Mouse (Mus musculus): ENCODE data around the gene Stau1.

GRCm38 (mm10) chr2:166980161-166980560, 15.9 kb downstream of the Stau1 start:
- no peak for TF ChIP-seq CTCF (IDR thresholded peaks at IDR 0.05)
- no peak for TF ChIP-seq EP300 (IDR thresholded peaks at IDR 0.05)

Measured in lung, postnatal 0 days (tissue).